Mouse (Mus musculus) lung, postnatal 14 days (tissue): Measurements from ENCODE around the gene Spag6l.
"Not testable (repeated sequence)": the region's sequence is repeated elsewhere in the genome, so short reads cannot be mapped to it uniquely, and the experiment has no call there.

Source experiments
- DNase-seq: peaks from one replicate; pipeline ENCODE4 v3.0.0; 2021

Gene Spag6l

DNA sequence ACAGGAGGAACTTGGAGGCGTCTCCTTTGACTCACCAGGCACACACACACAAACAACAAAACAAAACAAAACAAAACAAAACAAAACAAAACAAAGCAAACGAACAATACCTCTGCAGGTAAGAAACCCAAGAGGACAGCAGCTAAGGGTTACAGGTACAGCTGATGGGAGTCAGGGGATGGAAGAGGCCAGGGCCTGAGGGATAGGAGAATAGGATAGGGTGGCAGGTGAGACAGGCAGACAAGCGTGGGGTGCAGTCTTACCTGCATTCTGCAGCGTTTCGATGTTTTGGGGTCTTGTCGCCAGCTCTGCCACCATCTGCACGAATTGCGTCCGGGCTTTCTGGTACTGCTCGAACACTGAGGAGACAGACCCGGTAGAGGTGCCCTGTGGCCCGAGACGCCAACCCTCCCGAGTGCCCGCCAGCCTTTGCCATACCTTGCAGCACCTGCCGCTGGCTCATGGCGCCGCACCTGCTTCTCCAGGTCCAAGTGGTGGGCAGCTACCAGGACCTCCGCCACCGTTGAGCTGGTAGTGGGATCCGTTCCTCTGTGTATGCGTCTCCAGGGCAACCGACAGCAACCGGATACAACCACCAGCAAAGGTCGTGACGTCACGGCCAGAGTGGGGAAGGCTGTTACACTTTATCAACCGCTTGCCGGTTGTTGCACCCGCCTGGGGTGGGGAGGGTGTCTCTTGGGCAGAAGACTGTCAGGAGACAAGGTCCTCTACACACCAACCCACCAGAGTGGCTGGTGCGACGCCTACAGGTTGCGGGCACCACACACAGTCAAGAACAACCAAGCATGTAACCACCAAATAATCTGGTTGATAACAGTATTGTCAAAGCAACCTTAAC, at the start of gene Spag6l:
TSS of gene Spag6l (minus strand) at position 700 of the 859 bp plus-strand sequence.
- peak; percentile 36 for DNase-seq

DNA sequence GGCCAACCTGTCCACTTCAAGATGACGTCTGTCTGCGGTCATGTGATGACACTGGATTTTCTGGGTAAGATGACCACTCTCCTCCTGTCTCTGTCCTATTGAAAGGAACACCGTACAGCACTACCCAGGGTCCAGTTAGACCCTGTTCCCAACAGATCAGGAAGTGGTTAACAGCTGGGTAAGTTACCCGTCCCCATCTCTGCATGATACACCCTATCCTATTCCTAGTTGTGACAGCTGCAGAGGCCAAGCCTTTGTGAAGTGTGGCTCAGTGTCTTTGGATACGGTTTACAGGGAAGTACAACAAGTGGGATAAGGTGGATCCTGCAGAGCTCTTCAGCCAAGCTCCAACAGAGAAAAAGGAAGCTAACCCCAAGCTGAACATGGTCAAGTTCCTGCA, 49.8 kb upstream of the Spag6l start:
- no peak for DNase-seq

DNA sequence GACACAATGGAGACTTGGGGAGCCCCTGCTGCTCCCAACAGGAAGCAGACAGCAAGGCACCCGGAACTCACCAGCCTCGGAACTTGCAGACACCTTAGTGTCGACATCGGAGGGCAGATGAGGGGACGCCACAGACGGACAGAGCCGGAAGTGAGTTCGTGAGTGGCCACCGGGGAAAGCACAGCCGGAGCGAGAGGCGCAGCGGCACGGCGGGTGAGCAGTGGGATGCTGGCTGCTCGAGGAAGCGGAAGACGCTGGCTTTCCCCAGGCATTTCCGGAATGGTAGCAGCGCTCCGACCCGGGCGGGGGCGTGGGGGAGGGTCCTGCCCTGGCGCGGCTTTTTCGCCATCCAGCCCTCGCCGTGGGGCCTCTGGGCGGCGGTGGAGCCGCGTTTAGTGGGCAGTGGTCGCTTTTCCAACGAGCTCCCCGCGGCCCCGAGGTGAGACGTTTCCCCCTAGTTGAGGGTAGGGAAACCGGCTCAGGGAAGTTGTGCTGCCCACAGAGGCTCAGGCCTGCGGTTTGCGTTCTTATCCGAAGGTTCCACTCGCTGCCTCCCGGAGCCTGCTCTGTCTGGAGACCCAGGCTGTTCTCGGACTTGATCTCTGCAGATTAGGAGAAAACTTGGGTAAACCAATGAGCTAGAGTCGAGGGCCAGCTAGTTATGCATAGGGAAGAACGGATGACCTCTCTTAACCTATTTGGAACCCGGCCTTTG, 41.5 kb upstream of the Spag6l start, which contains the start of the genes Top3b and Vpreb1:
TSS of gene Top3b (plus strand) at position 120 of the 715 bp plus-strand sequence.
TSS of gene Vpreb1 (minus strand) at position 227 of the 715 bp plus-strand sequence.
- DNase-seq = peak; percentile 89

DNA sequence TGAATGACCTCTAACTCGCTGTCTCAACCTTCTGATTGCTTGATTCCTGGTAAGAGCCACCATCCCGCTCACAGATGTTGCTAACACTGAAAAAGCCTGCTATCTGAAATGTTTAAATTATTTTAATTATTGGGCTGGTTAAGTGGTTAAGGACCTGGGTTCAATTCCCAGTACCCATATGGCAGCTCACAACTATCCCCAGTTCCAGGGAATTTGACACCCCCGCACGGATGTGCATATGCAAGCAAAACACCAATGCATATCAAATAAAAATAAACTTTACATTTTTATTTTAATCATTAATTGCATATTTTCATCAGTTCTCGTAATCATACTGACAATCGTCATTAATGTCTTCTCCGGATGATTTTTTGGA, 41.0 kb upstream of the Spag6l start:
- no peak for DNase-seq

DNA sequence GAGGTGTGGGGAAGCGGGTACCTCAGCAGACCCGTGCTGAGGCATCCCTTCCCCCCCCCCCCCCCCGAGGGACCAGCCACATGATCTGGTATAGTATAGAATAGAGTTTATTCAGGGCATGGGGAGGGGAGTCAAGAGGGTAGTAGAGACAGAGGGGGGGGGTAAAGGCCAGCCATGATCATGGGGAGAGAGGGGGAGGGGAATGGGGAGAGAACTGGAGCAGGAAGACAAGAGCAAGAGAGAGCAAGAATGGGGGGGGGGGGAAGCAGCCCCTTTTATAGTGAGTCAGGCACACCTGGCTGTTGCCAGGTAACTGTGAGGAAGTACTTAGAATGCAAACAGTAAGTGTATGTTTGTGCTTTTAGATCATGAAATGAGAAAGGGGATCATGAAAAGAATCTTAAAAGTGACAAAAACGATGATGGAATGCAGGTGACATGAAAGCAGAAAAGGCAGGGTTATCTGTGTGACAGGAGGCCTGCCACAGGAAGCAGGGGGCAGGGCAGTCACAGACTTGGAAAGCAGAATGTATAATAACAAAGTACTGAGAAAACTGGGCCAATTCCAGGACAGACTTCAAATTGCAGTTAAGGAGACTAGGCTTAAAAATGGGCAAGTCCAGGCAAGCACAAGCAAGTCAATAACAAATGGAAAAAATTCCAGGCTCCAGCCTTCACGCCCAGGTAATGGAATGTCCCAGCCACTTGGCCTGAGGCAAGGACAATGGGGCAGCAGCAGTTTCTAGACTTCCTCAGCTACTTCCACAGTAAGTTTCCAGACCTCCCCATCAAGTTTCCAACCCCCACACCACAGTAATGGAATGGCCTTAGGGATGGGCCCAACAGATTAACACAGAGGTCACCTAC, 36.7 kb upstream of the Spag6l start:
- peak; percentile 26 for DNase-seq

DNA sequence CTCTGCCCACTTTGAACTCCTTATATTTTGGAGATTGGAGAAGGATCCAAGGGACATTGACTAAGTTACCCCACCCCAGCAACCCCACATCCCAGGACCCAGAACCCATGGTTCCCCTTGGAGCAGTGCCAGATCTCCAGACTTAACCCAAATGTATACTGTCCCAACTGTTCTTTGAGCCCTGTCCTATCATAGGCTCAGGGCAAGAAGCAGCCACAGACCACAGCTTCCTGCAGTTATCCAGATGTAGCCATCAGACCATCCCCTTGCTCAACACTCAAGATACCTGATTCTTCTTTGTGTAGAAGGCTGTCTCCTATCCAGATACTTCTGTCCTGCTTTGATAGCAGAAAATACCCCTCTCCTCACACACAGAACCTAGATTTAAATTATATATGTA, 36.0 kb upstream of the Spag6l start:
- DNase-seq = no peak

DNA sequence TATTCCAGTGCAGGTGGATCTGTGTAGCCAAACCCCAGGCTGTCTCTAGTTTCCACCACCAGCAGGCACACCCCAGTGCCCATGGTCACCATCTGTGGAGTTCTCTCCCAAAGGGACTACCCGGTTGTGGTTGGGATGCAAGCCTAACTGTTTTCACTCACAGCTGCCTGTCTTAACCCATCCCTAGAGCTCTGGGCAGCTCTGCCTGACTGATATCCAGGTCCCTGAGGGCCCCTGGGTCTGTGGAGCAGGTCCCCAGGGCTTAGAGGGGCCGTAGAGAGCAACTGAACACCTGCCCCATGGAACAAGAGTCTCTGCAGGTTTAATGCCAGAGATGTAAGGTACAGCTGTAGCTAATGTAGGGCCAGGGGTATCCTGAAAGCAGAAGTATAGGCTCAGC, 34.7 kb upstream of the Spag6l start, which contains the start of gene Igll1:
TSS of gene Igll1 (minus strand) at position 8 of the 400 bp plus-strand sequence.
- no peak for DNase-seq

DNA sequence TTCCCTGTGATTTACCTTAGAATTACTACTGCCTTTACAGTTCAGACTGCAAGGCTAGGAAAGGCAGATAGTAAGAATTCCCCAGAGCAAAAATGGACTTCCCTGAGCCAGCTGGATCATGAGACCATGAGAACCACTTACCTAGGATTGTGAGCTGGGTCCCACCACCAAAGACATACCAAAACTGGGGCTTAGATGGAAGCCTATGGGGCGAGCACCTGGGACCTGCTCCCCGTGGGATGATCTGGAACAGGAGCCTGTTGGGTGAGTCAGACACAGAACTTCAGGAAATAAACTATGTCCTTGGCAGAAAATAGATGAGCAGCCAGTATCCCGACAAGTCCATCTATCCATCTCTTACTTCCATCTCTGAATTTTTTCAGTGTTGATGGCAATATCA, 33.0 kb upstream of the Spag6l start:
- DNase-seq = no peak

DNA sequence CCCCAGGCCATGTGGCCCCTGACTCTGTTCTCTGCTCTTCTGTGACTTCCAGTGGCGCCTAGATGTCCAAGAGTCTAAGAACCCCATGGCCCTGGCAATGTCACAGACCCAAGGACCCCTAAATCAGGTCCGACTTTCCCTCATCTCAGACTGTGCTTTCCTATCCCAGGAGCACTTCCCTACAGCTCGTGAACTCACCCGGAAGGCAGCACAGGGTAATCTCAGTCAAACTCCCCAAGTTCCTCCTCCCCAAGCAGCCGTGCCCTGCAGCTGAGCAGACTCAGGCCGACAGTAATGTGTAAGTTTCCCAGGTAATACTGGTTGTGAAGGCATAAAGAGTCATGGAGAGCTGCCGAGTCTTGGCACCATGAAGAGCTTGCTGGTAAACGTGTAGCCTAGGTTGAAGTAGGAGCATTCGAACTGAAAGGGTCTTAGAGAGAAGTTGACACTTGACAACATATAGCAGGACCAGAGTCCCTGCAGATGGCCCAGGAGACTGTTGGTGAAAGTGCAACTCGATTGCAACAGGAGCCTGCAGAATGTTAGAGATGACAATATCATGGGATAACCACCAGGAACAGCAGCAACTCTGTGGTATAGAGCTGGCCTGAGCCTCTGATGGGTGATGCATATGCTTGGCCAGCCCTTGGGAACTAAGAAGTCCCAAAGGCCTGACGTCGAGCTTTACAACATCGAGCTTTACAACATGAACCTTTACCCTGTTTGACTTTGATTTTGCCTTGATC, 27.6 kb upstream of the Spag6l start:
- DNase-seq = no peak

DNA sequence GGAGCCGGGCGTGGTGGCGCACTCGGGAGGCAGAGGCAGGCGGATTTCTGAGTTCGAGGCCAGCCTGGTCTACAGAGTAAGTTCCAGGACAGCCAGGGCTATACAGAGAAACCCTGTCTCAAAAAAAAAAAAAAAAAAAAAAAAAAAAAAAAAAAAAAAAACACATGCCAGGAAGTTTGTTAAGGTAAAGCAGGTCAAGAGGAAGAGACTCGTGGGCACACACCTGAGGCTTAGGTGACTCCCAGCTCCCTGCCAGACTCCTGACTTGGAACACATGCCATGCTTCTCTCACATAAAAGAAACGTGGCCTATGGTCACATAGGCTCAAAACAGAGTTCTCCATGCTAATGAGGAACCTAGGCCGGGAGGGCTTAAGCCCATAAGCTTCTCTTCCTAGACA, 26.8 kb upstream of the Spag6l start:
- DNase-seq = not testable (repeated sequence)

DNA sequence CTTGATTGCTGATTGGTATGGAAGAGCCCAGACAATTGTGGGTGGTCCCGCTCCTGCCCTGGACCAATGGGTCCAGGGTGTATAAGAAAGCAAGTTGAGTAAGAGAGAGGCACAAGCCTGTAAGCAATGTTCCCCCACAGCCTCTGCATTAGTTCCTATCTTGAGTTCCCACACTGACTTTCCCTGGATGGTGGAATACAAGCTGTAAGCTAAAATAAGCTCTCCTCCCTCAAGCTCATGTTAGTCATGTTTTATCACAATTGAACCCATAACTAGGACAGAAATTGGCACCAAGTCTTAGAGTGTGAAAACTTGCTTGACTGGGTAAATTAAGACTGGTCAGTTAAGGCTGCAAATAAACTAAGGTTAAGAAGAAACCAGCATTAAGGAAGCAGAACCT, 26.3 kb upstream of the Spag6l start:
- no peak for DNase-seq

DNA sequence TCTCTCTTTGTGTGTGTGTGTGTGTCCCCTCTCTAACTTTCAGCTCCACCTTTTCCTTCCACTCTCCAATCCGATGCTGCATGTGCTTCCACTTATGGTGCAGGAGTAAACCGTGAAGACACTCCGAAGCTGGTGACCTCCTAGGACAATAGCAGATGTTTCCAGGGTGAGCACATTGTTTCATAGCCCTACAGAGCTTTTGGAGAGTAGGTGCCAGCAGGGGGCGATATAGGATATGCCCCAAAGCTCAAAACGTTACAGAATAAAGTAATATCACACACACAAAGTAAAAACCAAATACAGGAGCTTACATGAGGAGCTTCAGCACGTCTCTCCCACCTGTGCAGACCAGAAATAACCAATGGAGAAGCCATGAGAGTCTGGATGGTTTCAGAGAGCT, 25.6 kb upstream of the Spag6l start:
- peak; percentile 79 for DNase-seq

DNA sequence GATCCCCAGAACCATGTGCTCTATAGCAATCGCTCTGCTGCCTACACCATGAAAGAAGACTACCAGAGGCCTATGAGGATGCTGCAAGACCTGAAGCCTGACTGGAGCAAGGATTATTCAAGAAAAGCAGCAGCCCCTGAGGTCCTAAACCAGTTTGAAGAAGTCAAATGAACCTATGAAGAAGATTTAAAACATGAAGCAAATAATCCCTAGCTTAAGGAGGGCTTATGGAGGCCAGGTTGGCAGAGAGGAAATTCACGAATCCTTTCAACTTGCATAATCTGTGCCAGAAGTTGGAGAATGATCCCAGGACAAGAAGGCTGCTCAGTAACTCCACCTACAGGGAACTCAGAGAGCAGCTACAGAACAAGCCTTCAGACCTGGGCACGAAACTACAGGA, 23.2 kb upstream of the Spag6l start:
- no peak for DNase-seq

DNA sequence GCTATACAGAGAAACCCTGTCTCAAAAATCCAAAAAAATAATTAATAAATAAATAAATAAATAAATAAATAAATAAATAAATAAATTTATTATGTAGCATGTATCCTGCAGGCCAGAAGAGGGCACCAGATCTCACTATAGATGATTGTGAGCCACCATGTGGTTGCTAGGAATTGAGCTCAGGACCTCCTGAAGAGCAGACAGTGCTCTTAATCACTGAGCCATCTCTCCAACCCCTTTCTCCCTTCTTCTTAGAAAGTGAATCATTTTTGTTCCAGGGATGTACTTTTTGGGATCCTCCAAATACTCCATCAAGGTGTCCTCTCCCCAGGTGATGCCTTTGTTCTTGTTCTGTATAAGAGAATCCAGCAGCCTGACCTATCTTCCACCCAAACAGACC, 19.9 kb upstream of the Spag6l start:
- no peak for DNase-seq

DNA sequence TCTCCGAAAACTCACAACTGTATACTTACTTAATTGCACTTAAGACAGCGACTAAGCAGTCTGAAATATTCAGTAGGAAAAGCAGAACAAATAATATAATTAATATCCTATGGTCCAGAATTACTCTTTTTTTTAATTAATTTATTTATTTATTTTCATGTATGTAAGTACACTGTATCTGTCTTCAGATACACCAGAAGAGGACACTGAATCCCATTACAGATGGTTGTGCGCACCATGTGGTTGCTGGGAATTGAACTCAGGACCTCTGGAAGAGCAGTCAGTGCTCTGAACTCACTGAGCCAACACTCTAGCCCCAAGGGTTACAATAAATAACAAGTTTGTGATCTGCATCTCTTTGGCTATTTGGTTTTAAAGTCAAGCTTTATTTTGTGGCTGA, 415 bp upstream of the Spag6l start:
- no peak for DNase-seq

DNA sequence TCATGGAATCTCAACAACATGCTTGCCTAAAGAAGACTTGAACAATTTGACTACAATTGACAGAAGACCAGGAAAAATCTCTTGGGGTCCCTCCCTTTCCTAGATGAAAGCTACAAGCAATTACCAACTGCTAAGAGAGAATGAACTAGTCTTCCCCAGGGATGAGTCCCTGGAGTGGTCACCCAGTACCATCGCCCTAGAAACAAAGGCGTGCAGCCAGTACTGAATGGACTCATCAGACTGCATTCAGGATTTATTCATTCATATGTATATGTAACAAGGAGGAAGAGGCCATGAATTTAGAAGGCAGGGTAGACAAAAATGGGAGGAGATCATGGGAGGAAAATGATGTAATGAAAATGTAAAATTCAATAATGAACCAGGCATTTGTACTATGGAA, 3.0 kb downstream of the Spag6l start:
- no peak for DNase-seq

DNA sequence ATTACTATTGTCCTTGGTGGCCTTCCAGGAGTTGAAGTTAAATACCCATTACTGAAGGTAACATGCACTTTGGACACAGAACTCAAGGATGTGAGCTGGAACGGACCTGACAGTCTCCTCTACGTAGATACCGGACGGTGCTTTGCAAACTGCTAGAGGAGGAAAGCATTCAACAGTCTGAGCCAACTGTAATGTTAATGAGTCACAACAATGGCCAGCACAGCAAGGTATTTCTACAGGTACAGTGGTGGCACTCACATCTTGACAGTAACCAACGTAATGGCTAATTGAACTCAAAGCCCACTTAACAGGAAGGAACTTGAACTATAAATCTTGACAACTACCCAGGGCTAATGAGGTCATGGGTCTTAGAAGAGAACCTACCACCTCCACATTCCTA, 3.8 kb downstream of the Spag6l start:
- no peak for DNase-seq

DNA sequence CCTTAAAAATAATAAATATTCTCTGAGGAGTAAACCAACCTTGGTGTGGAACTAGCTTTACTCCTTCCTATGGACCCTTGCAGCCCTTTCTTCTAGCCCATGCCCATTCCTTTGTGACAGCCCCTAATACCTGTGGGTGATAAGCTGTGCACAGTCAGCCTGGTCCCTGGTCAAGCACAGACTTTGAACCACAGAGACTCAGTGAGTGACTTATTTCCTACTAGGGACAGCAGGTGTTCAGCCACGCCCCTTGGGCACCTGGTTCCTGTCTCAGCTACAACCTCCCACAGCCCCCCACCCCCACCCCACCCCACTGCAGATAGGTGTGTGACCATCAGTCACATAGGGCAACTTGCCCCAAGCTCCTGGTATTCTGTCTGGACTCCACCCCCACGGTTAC, 22.9 kb downstream of the Spag6l start:
- DNase-seq = no peak
